Comparison of ENCODE assay signal across 9 mouse cellular contexts in the genomic region with DNA sequence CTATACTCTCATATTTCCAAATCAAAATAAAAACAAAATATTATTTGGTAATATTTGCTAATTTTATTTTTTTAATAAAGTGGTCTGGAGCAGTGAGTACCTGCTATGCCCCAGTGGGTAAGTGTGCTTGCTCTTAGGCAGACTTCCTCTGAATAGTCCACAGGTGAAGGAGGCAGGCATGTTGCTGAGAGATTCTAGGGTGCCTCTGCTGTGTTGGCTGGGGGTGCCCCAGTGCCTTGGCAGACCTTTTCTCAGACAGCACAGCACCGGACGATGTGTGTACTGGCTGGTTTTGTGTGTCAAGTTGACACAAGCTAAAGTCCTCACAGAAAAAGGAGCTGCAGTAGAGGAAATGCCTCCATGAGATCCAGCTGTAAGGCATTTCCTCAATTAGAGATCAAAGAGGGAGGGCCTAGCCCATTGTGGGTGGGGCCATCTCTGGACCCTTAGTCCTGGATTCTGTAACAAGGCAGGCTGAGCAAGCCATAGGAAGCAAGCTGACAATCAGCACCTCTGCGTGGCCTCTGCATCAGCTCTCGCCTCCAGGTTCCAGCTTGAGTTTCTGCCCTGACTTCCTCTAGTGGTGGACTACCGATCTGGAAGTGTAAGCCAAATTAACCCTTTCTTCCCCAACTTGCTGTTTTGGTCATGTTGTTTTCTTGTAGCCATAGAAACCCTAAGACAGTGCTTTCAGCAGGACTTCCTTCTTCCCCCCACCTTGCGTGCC. TPM values are rescaled to one million over a fixed set of nuclear protein-coding genes. Genes with fewer than 3 reads are reported as not detected.
DNase-seq lines count a peak whose midpoint lies in the region; ATAC-seq lines count a peak whose summit lies in the region.
"Had no signal": no experiment of that assay in that cellular context is flagged by ENCODE, and none has a peak within 500 bp of the region (broad histone marks: within the 10 kb centered on the region; RNA-seq: fewer than 3 reads in every experiment).

No protein-coding gene starts in this region.

- 0 out of 2 replicates have a peak overlapping the region, but pooled peaks have one; percentile 23 for H3K27ac ChIP-seq in heart, embryonic 15.5 days

- H3K27me3 ChIP-seq in heart, embryonic 15.5 days: no peaks in the 10 kb centered on the region

- H3K9me3 ChIP-seq in heart, embryonic 15.5 days (replicated peaks): no peaks in the 10 kb centered on the region; the same call in 1 of the 2 replicates

- peak overlapping the region; percentile 0; the same call in 1 of the 2 replicates for H3K4me3 ChIP-seq in heart, embryonic 15.5 days
- H3K4me3 ChIP-seq: myocyte had no signal

- intact Hi-C loops in left cerebral cortex, postnatal 14 days (cut with DNase I): no loop called here

- H3K4me1 ChIP-seq in heart, embryonic 15.5 days (replicated peaks): no peaks in the 10 kb centered on the region; the same call in 1 of the 2 replicates

- H3K9ac ChIP-seq in heart, embryonic 15.5 days: no peak overlapping the region

- 19% methylated on average over 6 of the region's 6 CpGs for WGBS in heart, embryonic 15.5 days

- H3K36me3 ChIP-seq in heart, embryonic 15.5 days: no peaks in the 10 kb centered on the region

- peak overlapping the region; percentile 26; the same call in 1 of the 2 replicates for H3K4me2 ChIP-seq in heart, embryonic 15.5 days

- peak; percentile 74 for ATAC-seq in heart, embryonic 15.5 days (replicated peaks; ENCODE audit: insufficient number of reproducible peaks, insufficient read depth, low FRiP score, low read depth)
- peak; percentile 47; the same call in 1 of the 2 replicates for ATAC-seq in megakaryocyte-erythroid progenitor cell, adult 5-6 weeks (replicated peaks; ENCODE audit: low FRiP score, low TSS enrichment, poor library complexity, severe bottlenecking)

- peak; percentile 30 for DNase-seq in thymus, postnatal 14 days
- DNase-seq in thymus, postnatal 10 days (ENCODE audit: low spot score in 2 of 2): no peak
- DNase-seq in kidney, postnatal 4 days: peak; percentile 53 to 70
- no peak for DNase-seq in frontal cortex, adult 2 months (ENCODE audit: extremely low spot score in 1 of 2, low spot score in 1 of 2)
- no peak for DNase-seq in left cerebral cortex, postnatal 14 days (ENCODE audit: low spot score in 2 of 2)
- no peak for DNase-seq in left cerebral cortex, adult 8-10 months (ENCODE audit: low spot score in 2 of 2)

RNA-seq across cellular contexts. Expression of a gene that starts 47.7 kb away (rescaled TPM):
- polyA plus RNA-seq in heart, embryonic 15.5 days (2015; fragmentation: Nextera tagmentation; extraction: Ambion mirVana): 14.8 and 16.1 TPM in 2 replicates
- total RNA-seq in megakaryocyte-erythroid progenitor cell, adult 5-6 weeks (2014; fragmentation: Nextera tagmentation): 44.4 and 52.7 TPM in 2 replicates
- total RNA-seq in megakaryocyte-erythroid progenitor cell, adult 5-6 weeks (2017): 73.9 and 85.8 TPM in 2 replicates
- 7.2 TPM in 2 replicates for polyA plus RNA-seq in frontal cortex, adult 2 months (2012; rRNA removed)
- total RNA-seq in left cerebral cortex, postnatal 14 days (2021): 10 to 100 TPM; 20.1 to 21.4 TPM
- 10 to 100 TPM; 20.2 to 29.2 (median 23.5) TPM for total RNA-seq in left cerebral cortex, adult 8-10 months (2022)

Comparison
In these comparisons a context has a peak if more than half of its experiments do, and no peak if none do; other contexts are left out.
1. DNase-seq: peak in thymus, postnatal 14 days (single experiment) and kidney, postnatal 4 days (2 of 2); none in thymus, postnatal 10 days (0 of 2), frontal cortex, adult 2 months (0 of 2), left cerebral cortex, postnatal 14 days (0 of 2) and left cerebral cortex, adult 8-10 months (0 of 2).